Mouse (Mus musculus) brain, embryonic 14.5 days (tissue): ENCODE results near the gene Ccdc93.

ENCODE experiments used
- CTCF ChIP-seq: fragments of 200-500 bp; IDR thresholded peaks from 2 replicates; pipeline ENCODE4 v1.5.1; 2012; ENCODE audit warnings: inconsistent platforms, mild to moderate bottlenecking, moderate library complexity, borderline replicate concordance; ENCODE audit not compliant: insufficient read depth, insufficient read length; ENCODE audit errors: extremely low read depth
- POLR2A ChIP-seq: fragments of 200-500 bp; IDR thresholded peaks from 2 replicates; pipeline ENCODE4 v1.6.1; 2012; ENCODE audit warnings: mild to moderate bottlenecking, inconsistent platforms, borderline replicate concordance; ENCODE audit not compliant: poor library complexity, insufficient read depth, insufficient read length, severe bottlenecking; ENCODE audit errors: extremely low read depth

DNA sequence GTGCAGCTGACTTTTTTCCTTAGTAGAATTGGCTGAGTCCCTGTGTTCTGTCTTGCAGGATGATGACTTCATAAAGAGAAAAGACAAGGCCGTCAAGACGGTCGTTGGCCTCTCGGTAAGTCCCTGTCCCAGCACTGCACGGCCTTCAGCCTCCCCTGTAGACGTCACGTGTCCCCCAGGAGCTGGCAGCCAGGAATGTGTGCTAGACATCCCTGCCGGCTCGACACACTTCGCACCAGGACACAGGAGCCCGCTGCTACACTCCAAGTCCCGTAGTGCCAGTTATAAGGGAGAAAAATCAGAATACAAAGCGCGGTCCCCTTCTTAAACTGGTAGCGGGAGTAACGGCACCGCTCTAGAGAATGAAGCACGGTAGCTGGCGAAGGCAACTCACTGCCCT, 17.3 kb downstream of the Ccdc93 start:
- TF ChIP-seq CTCF (no peak), POLR2A (no peak)
